Mouse (Mus musculus): Measurements from ENCODE around the gene Prima1.

DNA sequence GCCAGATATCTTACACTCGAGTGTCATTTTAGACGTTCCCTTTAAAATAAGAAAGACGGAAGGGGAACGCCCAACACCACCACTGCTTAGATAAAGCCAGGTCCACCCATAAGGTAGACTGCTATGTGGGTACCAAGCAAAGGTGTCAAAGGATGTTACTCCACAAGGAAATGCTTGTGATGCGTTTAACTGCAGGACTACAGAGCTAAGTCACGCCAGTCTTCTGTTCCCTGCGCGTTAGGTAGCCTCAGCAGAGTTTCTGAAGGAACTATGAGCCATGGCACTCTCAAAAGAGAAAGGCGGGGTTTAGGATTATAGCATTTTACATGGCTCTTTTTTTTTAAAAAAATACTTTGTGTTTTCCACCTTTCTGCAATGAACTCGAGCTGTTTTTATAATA lies 78.4 kb downstream of the Prima1 start:
- TF ChIP-seq CHD2 (IDR thresholded peaks at IDR 0.05; ENCODE audit: low read depth, low read length) = no peak
- no peak for TF ChIP-seq MAFK (IDR thresholded peaks at IDR 0.05; ENCODE audit: insufficient read depth, low read depth, low read length)
- TF ChIP-seq ZNF384 (IDR thresholded peaks at IDR 0.05; ENCODE audit: low read depth, low read length) = no peak
- no peak for TF ChIP-seq ZC3H11A (IDR thresholded peaks at IDR 0.05; ENCODE audit: borderline replicate concordance, low read depth, low read length)
